Mouse (Mus musculus): Measurements from ENCODE around the gene Chrne. TPM values are rescaled to one million over a fixed set of nuclear protein-coding genes. Genes with fewer than 3 reads are reported as not detected.

Gene Chrne
- total and polyA plus RNA-seq, 2 experiments from 2014 or later: 0.59 to 4.5 TPM

GRCm38 (mm10) chr11:70663101-70663500 lies 44.1 kb upstream of the Chrne start:
- Histone ChIP-seq H3K9me3 (ENCODE audit: low read length) (no peaks in the 10 kb centered on the region), H3K27me3 (ENCODE audit: insufficient read depth, low read length) (no peaks in the 10 kb centered on the region)
- WGBS: 91% methylated on average over 8 of the region's 8 CpGs

GRCm38 (mm10) chr11:70660571-70660970 lies 41.6 kb upstream of the Chrne start:
- no peak for DNase-seq (ENCODE audit: low spot score)

More at GRCm38 (mm10) chr11:70663101-70663500, 44.1 kb upstream of the Chrne start:
- ATAC-seq (no peak), DNase-seq (ENCODE audit: low spot score) (no peak)
- Histone ChIP-seq H3K27ac (no peak overlapping the region), H3K4me3 (ENCODE audit: low read length) (no peak overlapping the region), H3K36me3 (ENCODE audit: insufficient read depth, low read length) (peaks cover 32% of the 10 kb centered on the region), H3K9ac (replicated peaks; ENCODE audit: low read length) (no peak overlapping the region), H3K4me1 (ENCODE audit: insufficient read depth, low read length) (peaks cover 4% of the 10 kb centered on the region; the same call in 1 of the 2 replicates), H3K4me2 (ENCODE audit: low read depth, low read length) (no peak overlapping the region)
- no peak for TF ChIP-seq CTCF (IDR thresholded peaks at IDR 0.05; ENCODE audit: low read depth)

GRCm38 (mm10) chr11:70658942-70659341 lies 39.9 kb upstream of the Chrne start:
- Histone ChIP-seq H3K9me3 (ENCODE audit: low read length) (no peaks in the 10 kb centered on the region), H3K9ac (replicated peaks; ENCODE audit: low read length) (no peak overlapping the region), H3K36me3 (ENCODE audit: insufficient read depth, low read length) (peaks cover 19% of the 10 kb centered on the region), H3K4me2 (ENCODE audit: low read depth, low read length) (no peak overlapping the region), H3K27ac (no peak overlapping the region), H3K4me1 (ENCODE audit: insufficient read depth, low read length) (0 out of 2 replicates have a peak, but pooled peaks cover 5% of the 10 kb centered on the region), H3K4me3 (ENCODE audit: low read length) (no peak overlapping the region), H3K27me3 (ENCODE audit: insufficient read depth, low read length) (no peaks in the 10 kb centered on the region)
- no peak for TF ChIP-seq CTCF (IDR thresholded peaks at IDR 0.05; ENCODE audit: low read depth)
- DNase-seq (ENCODE audit: low spot score): no peak
- 78% methylated on average over 8 of the region's 8 CpGs for WGBS
- no peak for ATAC-seq

More at GRCm38 (mm10) chr11:70660571-70660970, 41.6 kb upstream of the Chrne start:
- Histone ChIP-seq H3K27ac (no peak overlapping the region), H3K9ac (replicated peaks; ENCODE audit: low read length) (no peak overlapping the region), H3K9me3 (ENCODE audit: low read length) (no peaks in the 10 kb centered on the region), H3K4me2 (ENCODE audit: low read depth, low read length) (no peak overlapping the region), H3K36me3 (ENCODE audit: insufficient read depth, low read length) (peaks cover 32% of the 10 kb centered on the region), H3K4me3 (ENCODE audit: low read length) (no peak overlapping the region), H3K4me1 (ENCODE audit: insufficient read depth, low read length) (0 out of 2 replicates have a peak, but pooled peaks cover 5% of the 10 kb centered on the region), H3K27me3 (ENCODE audit: insufficient read depth, low read length) (no peaks in the 10 kb centered on the region)
- WGBS: 86% methylated on average over 8 of the region's 8 CpGs
- no peak for ATAC-seq
- TF ChIP-seq CTCF (IDR thresholded peaks at IDR 0.05; ENCODE audit: low read depth): no peak

- Histone ChIP-seq H3K27me3 (ENCODE audit: insufficient read depth, low read length) (no peaks in the 10 kb centered on the region), H3K9me3 (ENCODE audit: low read length) (no peaks in the 10 kb centered on the region), H3K27ac (no peak overlapping the region), H3K4me3 (ENCODE audit: low read length) (no peak overlapping the region), H3K4me2 (ENCODE audit: low read depth, low read length) (no peak overlapping the region), H3K9ac (replicated peaks; ENCODE audit: low read length) (no peak overlapping the region), H3K4me1 (ENCODE audit: insufficient read depth, low read length) (0 out of 2 replicates have a peak, but pooled peaks cover 5% of the 10 kb centered on the region), H3K36me3 (ENCODE audit: insufficient read depth, low read length) (peaks cover 15% of the 10 kb centered on the region; the same call in 1 of the 2 replicates)
- DNase-seq (ENCODE audit: low spot score) (no peak), ATAC-seq (no peak)
- WGBS: 83% methylated on average over 5 of the region's 5 CpGs
- no peak for TF ChIP-seq CTCF (IDR thresholded peaks at IDR 0.05; ENCODE audit: low read depth)
These were observed 39.5 kb upstream of the Chrne start for GRCm38 (mm10) chr11:70658521-70658920.

GRCm38 (mm10) chr11:70657991-70658390 lies 39.0 kb upstream of the Chrne start:
- no peak for ATAC-seq
- DNase-seq (ENCODE audit: low spot score): no peak
- 64% methylated on average over 9 of the region's 9 CpGs for WGBS

GRCm38 (mm10) chr11:70657573-70657972 lies 38.6 kb upstream of the Chrne start:
- DNase-seq (ENCODE audit: low spot score) (no peak), ATAC-seq (no peak)
- H3K27ac ChIP-seq: no peak overlapping the region
- H3K4me3 ChIP-seq (ENCODE audit: low read length): no peak overlapping the region
- no peak overlapping the region for H3K4me2 ChIP-seq (ENCODE audit: low read depth, low read length)
- WGBS: 61% methylated on average over 6 of the region's 6 CpGs
- no peaks in the 10 kb centered on the region for H3K27me3 ChIP-seq (ENCODE audit: insufficient read depth, low read length)
- 0 out of 2 replicates have a peak, but pooled peaks cover 11% of the 10 kb centered on the region for H3K4me1 ChIP-seq (ENCODE audit: insufficient read depth, low read length)
- H3K9me3 ChIP-seq (ENCODE audit: low read length): no peaks in the 10 kb centered on the region
- H3K9ac ChIP-seq (replicated peaks; ENCODE audit: low read length): no peak overlapping the region
- H3K36me3 ChIP-seq (ENCODE audit: insufficient read depth, low read length): peaks cover 8% of the 10 kb centered on the region; the same call in 1 of the 2 replicates
- TF ChIP-seq CTCF (IDR thresholded peaks at IDR 0.05; ENCODE audit: low read depth): no peak

More at GRCm38 (mm10) chr11:70657991-70658390, 39.0 kb upstream of the Chrne start:
- Histone ChIP-seq H3K27ac (no peak overlapping the region), H3K9me3 (ENCODE audit: low read length) (no peaks in the 10 kb centered on the region), H3K4me1 (ENCODE audit: insufficient read depth, low read length) (0 out of 2 replicates have a peak, but pooled peaks cover 7% of the 10 kb centered on the region), H3K9ac (replicated peaks; ENCODE audit: low read length) (0 out of 2 replicates have a peak overlapping the region, but pooled peaks have one; percentile 1), H3K36me3 (ENCODE audit: insufficient read depth, low read length) (peaks cover 11% of the 10 kb centered on the region; the same call in 1 of the 2 replicates), H3K27me3 (ENCODE audit: insufficient read depth, low read length) (no peaks in the 10 kb centered on the region), H3K4me3 (ENCODE audit: low read length) (no peak overlapping the region), H3K4me2 (ENCODE audit: low read depth, low read length) (no peak overlapping the region)
- no peak for TF ChIP-seq CTCF (IDR thresholded peaks at IDR 0.05; ENCODE audit: low read depth)

GRCm38 (mm10) chr11:70656964-70657363 lies 37.9 kb upstream of the Chrne start, which contains the start of gene Eno3:
Eno3 (plus strand) TSS chr11:70657202.
- 0 out of 2 replicates have a peak, but pooled peaks cover 11% of the 10 kb centered on the region for H3K4me1 ChIP-seq (ENCODE audit: insufficient read depth, low read length)
- H3K9me3 ChIP-seq (ENCODE audit: low read length): no peaks in the 10 kb centered on the region
- TF ChIP-seq CTCF (IDR thresholded peaks at IDR 0.05; ENCODE audit: low read depth): no peak
- H3K4me2 ChIP-seq (ENCODE audit: low read depth, low read length): peak within 1 kb of the TSS; percentile 75
- peak within 1 kb of the TSS; percentile 99 for H3K4me3 ChIP-seq (ENCODE audit: low read length)
- 11% methylated on average over 3 of the region's 3 CpGs for WGBS
- H3K27me3 ChIP-seq (ENCODE audit: insufficient read depth, low read length): no peaks in the 10 kb centered on the region
- peak within 1 kb of the TSS; percentile 45 for H3K9ac ChIP-seq (replicated peaks; ENCODE audit: low read length)
- peaks cover 7% of the 10 kb centered on the region; the same call in 1 of the 2 replicates for H3K36me3 ChIP-seq (ENCODE audit: insufficient read depth, low read length)
- ATAC-seq: no peak
- peak within 1 kb of the TSS; percentile 99; the same call in 1 of the 2 replicates for H3K27ac ChIP-seq
- DNase-seq (ENCODE audit: low spot score): no peak

Measured in hindbrain, postnatal 0 days (tissue).